Mouse (Mus musculus) C2C12 (cell line): ENCODE measurements around the gene Adamts14. TPM values are rescaled to one million over a fixed set of nuclear protein-coding genes. Genes with fewer than 3 reads are reported as not detected.

Experiments
- H3K27me3 ChIP-seq: one replicate; pipeline ENCODE4 v1.6.1; 2011; ENCODE audit not compliant: control insufficient read depth, insufficient read depth, insufficient read length
- H3K36me3 ChIP-seq: one replicate; pipeline ENCODE4 v1.6.1; 2011; ENCODE audit not compliant: control insufficient read depth, insufficient read depth
- H3K4me3 ChIP-seq: one replicate; pipeline ENCODE4 v1.5.1; 2011; ENCODE audit warnings: mild to moderate bottlenecking, control low read depth; ENCODE audit not compliant: poor library complexity, insufficient read depth, severe bottlenecking
- H3K79me2 ChIP-seq: one replicate; pipeline ENCODE4 v1.6.1; 2011; ENCODE audit not compliant: control insufficient read depth, insufficient read depth
- H3K79me3 ChIP-seq: one replicate; pipeline ENCODE4 v1.6.1; 2011; ENCODE audit warnings: low read depth, control low read depth
- H3ac ChIP-seq: one replicate; pipeline ENCODE3; 2011; ENCODE audit warnings: low read depth; ENCODE audit not compliant: control insufficient read depth, insufficient read length
- CEBPB ChIP-seq: IDR thresholded peaks from one replicate; pipeline ENCODE4 v1.6.1; 2011; ENCODE audit warnings: low read depth, mild to moderate bottlenecking, control low read depth, moderate library complexity
- CTCF ChIP-seq: IDR thresholded peaks from one replicate; pipeline ENCODE4 v1.5.1; 2011; ENCODE audit not compliant: control insufficient read depth, insufficient read depth, insufficient read length
- FOSL1 ChIP-seq: IDR thresholded peaks from one replicate; pipeline ENCODE4 v1.8.0; 2011; ENCODE audit warnings: mild to moderate bottlenecking, low read length; ENCODE audit not compliant: poor library complexity, insufficient read depth, severe bottlenecking
- MAX ChIP-seq: IDR thresholded peaks from one replicate; pipeline ENCODE4 v1.6.1; 2011; ENCODE audit warnings: mild to moderate bottlenecking, control low read depth
- MYOD1 ChIP-seq: IDR thresholded peaks from one replicate; pipeline ENCODE4 v1.6.1; 2011; ENCODE audit warnings: low read depth; ENCODE audit not compliant: control insufficient read depth, insufficient read length
- MYOG ChIP-seq: IDR thresholded peaks from one replicate; pipeline ENCODE4 v1.6.1; 2011; ENCODE audit not compliant: control insufficient read depth, insufficient read length; ENCODE audit errors: extremely low read depth
- USF1 ChIP-seq: IDR thresholded peaks from one replicate; pipeline ENCODE4 v1.6.1; 2011; ENCODE audit warnings: low read depth, mild to moderate bottlenecking, control low read depth, moderate library complexity
- polyA plus RNA-seq: library from polyadenylated mRNA; unstranded; fragments of >200 nt; fragmentation: generic; extraction: Trizol; gene quantifications from one replicate; pipeline ENCODE4 v1.2.1, GENCODE M21; 2012; ENCODE audit warnings: missing spikeins

The Adamts14 gene
- polyA plus RNA-seq, 1 experiment = 7.0 TPM

DNA sequence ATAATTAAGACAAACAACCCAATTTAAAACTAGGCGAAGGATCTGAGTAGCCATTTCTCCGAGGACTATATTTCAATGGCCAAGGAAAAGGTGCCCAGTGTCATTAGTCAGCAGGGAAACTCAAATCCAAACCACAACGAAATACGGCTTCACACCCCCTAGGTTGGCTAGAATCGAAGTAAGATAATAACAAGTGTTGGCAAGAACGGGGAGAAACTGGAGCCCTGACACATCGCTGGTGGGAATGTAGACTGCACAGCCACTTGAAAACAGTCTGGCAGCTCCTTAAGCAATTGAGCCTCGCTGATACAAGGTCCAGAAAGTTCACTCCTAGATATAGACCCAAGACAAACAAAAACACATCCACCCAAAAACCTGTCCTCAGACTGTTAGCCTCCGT lies 16.6 kb downstream of the Adamts14 start:
- Histone ChIP-seq H3K4me3 (no peak overlapping the region), H3K36me3 (no peaks in the 10 kb centered on the region), H3K27me3 (no peaks in the 10 kb centered on the region), H3K79me2 (no peaks in the 10 kb centered on the region), H3K79me3 (no peaks in the 10 kb centered on the region), H3ac (no peak overlapping the region)
- TF ChIP-seq FOSL1 = no peak
- TF ChIP-seq MAX = no peak

DNA sequence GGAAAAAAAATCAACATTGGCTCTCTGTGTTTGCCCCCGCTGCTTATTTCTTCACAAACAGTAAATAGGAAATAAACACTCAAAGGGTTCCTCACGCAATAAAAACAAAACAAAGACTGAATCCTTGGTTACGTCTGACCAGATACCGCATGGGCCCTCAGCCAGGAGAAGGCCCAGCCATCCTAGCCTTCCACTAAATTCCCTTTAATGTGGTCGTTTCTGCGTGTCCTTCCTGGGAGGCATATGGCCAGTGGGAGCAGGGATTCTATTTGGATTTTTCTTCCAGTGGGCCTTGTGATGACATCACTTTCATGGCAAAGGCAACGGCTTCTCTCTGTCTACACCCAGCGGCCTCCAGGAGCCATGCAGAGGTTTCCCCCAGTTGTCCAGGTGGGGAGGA lies 18.0 kb downstream of the Adamts14 start:
- Histone ChIP-seq H3K36me3 (no peaks in the 10 kb centered on the region), H3K4me3 (no peak overlapping the region), H3ac (no peak overlapping the region), H3K79me2 (no peaks in the 10 kb centered on the region), H3K27me3 (no peaks in the 10 kb centered on the region), H3K79me3 (no peaks in the 10 kb centered on the region)
- TF ChIP-seq CTCF (no peak), CEBPB (no peak), MAX (no peak), USF1 (no peak), MYOD1 (no peak), MYOG (no peak), FOSL1 (no peak)

DNA sequence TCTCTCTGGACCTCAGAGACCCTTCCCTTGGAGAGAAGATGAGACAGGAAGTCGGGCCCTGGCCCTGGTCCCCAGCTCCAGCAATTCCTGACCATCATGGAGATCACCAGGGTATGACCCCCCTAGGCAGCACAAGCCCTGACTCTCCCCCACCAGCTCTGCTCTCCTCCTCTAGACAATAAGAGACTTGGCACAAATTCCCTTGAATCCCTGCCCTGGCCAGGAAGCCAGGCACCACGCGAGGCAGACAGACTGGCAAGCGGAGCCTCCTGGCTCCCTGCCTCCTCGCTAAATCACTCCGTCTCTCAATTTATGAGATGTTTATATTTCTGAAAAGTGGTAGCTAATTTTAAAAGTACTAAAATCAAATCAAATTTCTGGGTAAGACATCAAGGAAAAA lies 18.5 kb downstream of the Adamts14 start:
- Histone ChIP-seq H3K27me3 (no peaks in the 10 kb centered on the region), H3K4me3 (no peak overlapping the region), H3K36me3 (no peaks in the 10 kb centered on the region), H3K79me2 (no peaks in the 10 kb centered on the region), H3K79me3 (no peaks in the 10 kb centered on the region), H3ac (no peak overlapping the region)
- no peak for TF ChIP-seq CTCF
- no peak for TF ChIP-seq CEBPB
- TF ChIP-seq MYOG = no peak
- TF ChIP-seq FOSL1 = no peak
- TF ChIP-seq MYOD1 = no peak
- TF ChIP-seq USF1 = no peak
- TF ChIP-seq MAX = no peak

DNA sequence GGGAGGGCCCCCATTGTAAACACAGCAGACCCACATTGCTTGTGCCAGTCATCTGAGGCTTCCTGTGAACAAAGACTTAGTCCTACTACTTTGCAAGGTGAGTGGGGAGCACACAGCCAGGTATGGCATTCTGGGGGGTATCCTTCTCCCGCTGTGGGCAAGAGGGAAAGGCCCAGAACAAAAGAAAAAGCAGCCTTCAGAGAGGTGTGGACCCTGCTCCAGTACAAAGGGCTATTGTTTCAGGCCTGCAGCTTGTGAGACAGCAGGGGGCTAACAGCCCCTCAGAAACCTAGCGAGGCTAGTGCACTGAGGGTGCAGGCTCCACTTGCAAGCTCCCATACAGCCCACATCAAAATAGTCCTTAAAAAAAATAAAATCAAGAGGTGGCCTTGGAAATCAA lies 23.3 kb downstream of the Adamts14 start:
- no peak overlapping the region for H3K4me3 ChIP-seq
- TF ChIP-seq MAX = no peak
- TF ChIP-seq CEBPB = no peak
- TF ChIP-seq FOSL1 = no peak
- no peak for TF ChIP-seq CTCF
- no peak for TF ChIP-seq MYOG
- TF ChIP-seq USF1 = no peak
- TF ChIP-seq MYOD1 = no peak
- H3ac ChIP-seq = no peak overlapping the region
- H3K36me3 ChIP-seq = peaks cover 4% of the 10 kb centered on the region
- no peaks in the 10 kb centered on the region for H3K79me3 ChIP-seq
- H3K79me2 ChIP-seq = no peaks in the 10 kb centered on the region
- no peaks in the 10 kb centered on the region for H3K27me3 ChIP-seq

DNA sequence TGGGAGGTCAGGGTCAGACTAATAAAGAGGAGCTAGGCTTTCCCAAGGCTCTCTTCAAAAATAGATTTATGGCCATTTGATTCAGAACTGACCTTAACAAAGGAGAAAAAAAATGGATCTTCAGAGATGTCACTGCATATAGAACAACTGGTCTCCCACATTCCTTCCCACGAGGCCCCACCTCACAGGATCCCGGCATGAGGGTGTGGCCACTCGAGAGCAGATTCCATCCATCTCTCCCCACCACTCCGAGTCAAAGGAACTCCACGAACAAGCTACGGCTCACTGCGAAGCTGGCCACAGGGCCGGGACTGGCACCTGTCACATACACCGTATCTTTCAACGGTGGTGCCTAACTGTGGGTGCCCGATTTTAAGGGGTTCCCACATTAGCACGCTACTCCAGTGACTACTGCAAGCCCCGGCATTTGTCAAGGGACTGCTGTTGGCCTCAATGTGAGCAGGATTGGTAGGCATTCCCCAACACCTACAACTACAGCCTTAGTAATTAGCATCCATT lies 24.6 kb downstream of the Adamts14 start:
- no peak for TF ChIP-seq MYOG
- no peak for TF ChIP-seq CEBPB
- TF ChIP-seq MYOD1 = no peak
- H3K36me3 ChIP-seq = peaks cover 4% of the 10 kb centered on the region
- no peaks in the 10 kb centered on the region for H3K27me3 ChIP-seq
- H3K4me3 ChIP-seq = no peak overlapping the region
- no peak overlapping the region for H3ac ChIP-seq
- no peaks in the 10 kb centered on the region for H3K79me2 ChIP-seq
- no peaks in the 10 kb centered on the region for H3K79me3 ChIP-seq

DNA sequence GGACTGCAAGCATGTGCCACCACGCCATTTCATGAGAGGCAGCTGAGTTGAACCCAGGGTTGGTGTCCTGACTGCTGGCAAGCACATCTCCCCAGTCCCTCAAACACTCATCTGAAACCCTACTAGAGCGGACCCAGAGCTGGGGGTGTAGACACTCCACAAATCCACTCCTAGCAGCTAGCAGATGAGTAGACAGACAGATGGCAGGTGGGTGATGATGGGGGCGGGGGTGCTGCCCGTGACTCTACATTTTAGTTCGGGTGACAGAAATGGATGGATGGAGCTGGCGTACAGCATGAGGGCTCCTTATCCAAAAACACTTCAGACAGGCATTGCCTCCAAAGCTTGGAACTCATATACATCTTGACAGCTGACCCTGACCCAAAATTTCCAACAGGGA lies 26.9 kb downstream of the Adamts14 start:
- H3K4me3 ChIP-seq = no peak overlapping the region
- H3K79me3 ChIP-seq = no peaks in the 10 kb centered on the region
- peaks cover 7% of the 10 kb centered on the region for H3K36me3 ChIP-seq
- no peak overlapping the region for H3ac ChIP-seq
- no peaks in the 10 kb centered on the region for H3K27me3 ChIP-seq
- TF ChIP-seq FOSL1 (no peak), MYOD1 (no peak), USF1 (no peak), MAX (no peak), MYOG (no peak), CEBPB (no peak), CTCF (no peak)
- no peaks in the 10 kb centered on the region for H3K79me2 ChIP-seq
